Mouse (Mus musculus): ENCODE results near the gene Cep170. TPM values are rescaled to one million over a fixed set of nuclear protein-coding genes. Genes with fewer than 3 reads are reported as not detected.

The Cep170 gene
- polyA plus RNA-seq (2014; fragmentation: Nextera tagmentation; extraction: Ambion mirVana), result 69.2 and 80.3 TPM in 2 replicates

DNA sequence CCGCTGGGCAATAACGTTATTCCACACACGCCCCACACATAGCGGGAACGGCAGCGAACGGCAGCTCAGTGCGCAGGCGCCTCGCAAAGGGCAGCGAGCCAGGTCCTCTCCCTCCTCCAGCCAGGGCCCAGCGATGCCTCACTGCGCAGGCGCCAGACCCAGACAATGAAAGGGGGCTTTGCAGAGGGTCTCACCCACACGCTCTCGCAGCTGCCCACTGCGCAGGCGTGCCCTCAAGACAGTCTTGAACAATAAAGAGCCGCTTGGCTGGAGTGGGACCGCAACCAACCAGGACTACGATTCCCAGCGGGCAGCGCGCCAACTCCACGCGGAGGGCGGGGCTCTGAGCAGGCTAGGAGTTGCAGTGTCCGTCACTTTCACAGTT is at the start of gene Cep170:
Gene Cep170 (minus strand): TSS at position 32 of the 385 bp plus-strand sequence.
- DNase-seq (ENCODE audit: low spot score, missing footprints) (peak; percentile 100), ATAC-seq (ENCODE audit: low FRiP score) (peak; percentile 96)
- 1% methylated on average over 28 of the region's 28 CpGs for WGBS
- no peaks in the 10 kb centered on the region for H3K36me3 ChIP-seq (ENCODE audit: control insufficient read depth, insufficient read depth, low read length)
- peak within 1 kb of the TSS; percentile 54 for H3K4me2 ChIP-seq
- no peaks in the 10 kb centered on the region for H3K9me3 ChIP-seq (ENCODE audit: control insufficient read depth, low read length)
- H3K27ac ChIP-seq (ENCODE audit: low read depth, low read length), result peak within 1 kb of the TSS; percentile 96
- H3K9ac ChIP-seq (ENCODE audit: low read length), result peak within 1 kb of the TSS; percentile 86
- peaks cover 6% of the 10 kb centered on the region; the same call in 1 of the 2 replicates for H3K4me1 ChIP-seq (ENCODE audit: control insufficient read depth, insufficient read depth, low read length)
- H3K27me3 ChIP-seq (ENCODE audit: control insufficient read depth, insufficient read depth, low read length), result no peaks in the 10 kb centered on the region
- H3K4me3 ChIP-seq (ENCODE audit: low read depth, low read length), result peak within 1 kb of the TSS; percentile 82

GRCm38 (mm10) chr1:176861981-176862644 is 48.2 kb upstream of the Cep170 start:
- Histone ChIP-seq H3K4me2 (no peak overlapping the region), H3K27ac (ENCODE audit: low read depth, low read length) (no peak overlapping the region), H3K9ac (ENCODE audit: low read length) (no peak overlapping the region), H3K27me3 (ENCODE audit: control insufficient read depth, insufficient read depth, low read length) (no peaks in the 10 kb centered on the region), H3K36me3 (ENCODE audit: control insufficient read depth, insufficient read depth, low read length) (no peaks in the 10 kb centered on the region), H3K4me3 (ENCODE audit: low read depth, low read length) (no peak overlapping the region), H3K4me1 (ENCODE audit: control insufficient read depth, insufficient read depth, low read length) (no peaks in the 10 kb centered on the region), H3K9me3 (ENCODE audit: control insufficient read depth, low read length) (no peaks in the 10 kb centered on the region)
- ATAC-seq (ENCODE audit: low FRiP score), result peak; percentile 64
- 65% methylated on average over 9 of the region's 9 CpGs for WGBS
- peak; percentile 98 for DNase-seq (ENCODE audit: low spot score, missing footprints)

DNA sequence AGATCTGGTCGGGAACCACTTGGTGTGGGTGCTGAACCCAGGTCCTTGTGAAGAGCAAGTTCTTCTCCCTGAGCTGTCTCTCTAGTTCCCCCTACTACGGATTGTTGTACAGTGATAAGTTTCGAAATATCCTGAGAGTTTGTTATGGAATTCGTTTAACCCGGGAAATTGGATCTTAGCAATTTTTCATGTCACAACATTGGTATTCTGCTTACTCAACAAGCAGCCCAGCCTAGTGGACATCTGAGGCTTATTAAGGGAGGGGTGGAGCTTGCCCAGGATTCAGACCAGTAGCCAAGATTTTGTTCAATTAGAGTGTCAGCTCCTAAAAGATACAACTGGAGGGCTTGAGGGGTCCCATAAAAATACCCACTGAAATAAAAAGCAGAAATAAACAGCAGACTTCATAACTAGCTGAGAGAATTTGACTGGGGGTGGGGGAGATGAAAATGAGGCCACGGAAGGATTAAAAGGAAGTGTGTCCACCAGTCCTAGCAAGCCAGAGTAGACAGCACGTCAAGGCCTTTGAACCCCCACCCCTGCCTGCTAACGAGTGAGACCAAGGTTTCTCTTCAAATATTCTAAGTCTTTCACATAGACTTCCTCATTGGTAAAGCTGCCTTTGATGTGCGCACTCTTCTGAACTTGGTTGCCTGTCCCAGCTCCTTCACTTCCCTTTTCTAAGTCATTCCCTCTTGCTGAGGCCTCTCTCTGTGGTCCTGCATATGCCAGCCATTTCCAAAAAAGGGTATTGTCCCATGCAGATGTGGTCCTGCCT is 39.1 kb upstream of the Cep170 start:
- Histone ChIP-seq H3K4me1 (ENCODE audit: control insufficient read depth, insufficient read depth, low read length) (no peaks in the 10 kb centered on the region), H3K4me2 (no peak overlapping the region), H3K27ac (ENCODE audit: low read depth, low read length) (no peak overlapping the region), H3K4me3 (ENCODE audit: low read depth, low read length) (no peak overlapping the region), H3K9ac (ENCODE audit: low read length) (no peak overlapping the region), H3K27me3 (ENCODE audit: control insufficient read depth, insufficient read depth, low read length) (no peaks in the 10 kb centered on the region), H3K36me3 (ENCODE audit: control insufficient read depth, insufficient read depth, low read length) (0 out of 2 replicates have a peak, but pooled peaks cover 2% of the 10 kb centered on the region), H3K9me3 (ENCODE audit: control insufficient read depth, low read length) (peaks cover 4% of the 10 kb centered on the region; the same call in 1 of the 2 replicates)
- no peak for ATAC-seq (ENCODE audit: low FRiP score)
- DNase-seq (ENCODE audit: low spot score, missing footprints), result peak; percentile 37
- WGBS, result 95% methylated on average over 9 of the region's 9 CpGs

DNA sequence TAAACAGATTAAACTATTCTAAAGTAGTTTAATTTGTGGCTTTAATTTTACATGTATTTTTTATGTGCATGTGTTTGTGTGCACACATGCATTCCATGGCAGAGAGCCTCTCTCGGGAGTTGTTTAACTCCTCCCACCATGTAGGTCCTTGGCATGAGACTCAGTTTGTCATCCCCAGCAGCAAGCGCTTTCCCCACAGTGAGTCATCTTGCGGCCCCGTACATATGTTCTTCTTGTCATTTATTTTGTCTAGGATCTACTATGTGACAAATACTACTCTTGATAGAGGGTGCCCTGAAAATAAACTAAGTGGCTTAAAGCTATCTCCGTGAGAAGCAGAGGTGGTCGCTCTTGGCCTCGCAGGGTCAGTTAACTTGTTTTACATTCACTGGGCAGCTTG is 37.5 kb upstream of the Cep170 start:
- Histone ChIP-seq H3K4me1 (ENCODE audit: control insufficient read depth, insufficient read depth, low read length) (no peaks in the 10 kb centered on the region), H3K4me2 (no peak overlapping the region), H3K9me3 (ENCODE audit: control insufficient read depth, low read length) (peaks cover 4% of the 10 kb centered on the region; the same call in 1 of the 2 replicates), H3K36me3 (ENCODE audit: control insufficient read depth, insufficient read depth, low read length) (0 out of 2 replicates have a peak, but pooled peaks cover 2% of the 10 kb centered on the region), H3K27me3 (ENCODE audit: control insufficient read depth, insufficient read depth, low read length) (no peaks in the 10 kb centered on the region), H3K4me3 (ENCODE audit: low read depth, low read length) (no peak overlapping the region), H3K9ac (ENCODE audit: low read length) (no peak overlapping the region), H3K27ac (ENCODE audit: low read depth, low read length) (no peak overlapping the region)
- DNase-seq (ENCODE audit: low spot score, missing footprints) (peak; percentile 49), ATAC-seq (ENCODE audit: low FRiP score) (no peak)
- WGBS, result 93% methylated on average over 7 of the region's 7 CpGs

- DNase-seq (ENCODE audit: low spot score, missing footprints) (peak; percentile 75), ATAC-seq (ENCODE audit: low FRiP score) (no peak)
- Histone ChIP-seq H3K9ac (ENCODE audit: low read length) (no peak overlapping the region), H3K4me2 (no peak overlapping the region), H3K36me3 (ENCODE audit: control insufficient read depth, insufficient read depth, low read length) (0 out of 2 replicates have a peak, but pooled peaks cover 2% of the 10 kb centered on the region), H3K4me1 (ENCODE audit: control insufficient read depth, insufficient read depth, low read length) (no peaks in the 10 kb centered on the region), H3K9me3 (ENCODE audit: control insufficient read depth, low read length) (peaks cover 4% of the 10 kb centered on the region; the same call in 1 of the 2 replicates), H3K4me3 (ENCODE audit: low read depth, low read length) (no peak overlapping the region), H3K27ac (ENCODE audit: low read depth, low read length) (no peak overlapping the region), H3K27me3 (ENCODE audit: control insufficient read depth, insufficient read depth, low read length) (no peaks in the 10 kb centered on the region)
- 87% methylated on average over 2 of the region's 2 CpGs for WGBS
Observed at GRCm38 (mm10) chr1:176849377-176849776, 35.5 kb upstream of the Cep170 start.

GRCm38 (mm10) chr1:176848613-176849290 is 34.9 kb upstream of the Cep170 start:
- Histone ChIP-seq H3K9ac (ENCODE audit: low read length) (no peak overlapping the region), H3K27me3 (ENCODE audit: control insufficient read depth, insufficient read depth, low read length) (no peaks in the 10 kb centered on the region), H3K36me3 (ENCODE audit: control insufficient read depth, insufficient read depth, low read length) (0 out of 2 replicates have a peak, but pooled peaks cover 2% of the 10 kb centered on the region), H3K4me1 (ENCODE audit: control insufficient read depth, insufficient read depth, low read length) (no peaks in the 10 kb centered on the region), H3K9me3 (ENCODE audit: control insufficient read depth, low read length) (peaks cover 4% of the 10 kb centered on the region; the same call in 1 of the 2 replicates), H3K27ac (ENCODE audit: low read depth, low read length) (no peak overlapping the region), H3K4me2 (no peak overlapping the region), H3K4me3 (ENCODE audit: low read depth, low read length) (no peak overlapping the region)
- peak; percentile 72 for DNase-seq (ENCODE audit: low spot score, missing footprints)
- 82% methylated on average over 11 of the region's 11 CpGs for WGBS
- ATAC-seq (ENCODE audit: low FRiP score), result no peak

DNA sequence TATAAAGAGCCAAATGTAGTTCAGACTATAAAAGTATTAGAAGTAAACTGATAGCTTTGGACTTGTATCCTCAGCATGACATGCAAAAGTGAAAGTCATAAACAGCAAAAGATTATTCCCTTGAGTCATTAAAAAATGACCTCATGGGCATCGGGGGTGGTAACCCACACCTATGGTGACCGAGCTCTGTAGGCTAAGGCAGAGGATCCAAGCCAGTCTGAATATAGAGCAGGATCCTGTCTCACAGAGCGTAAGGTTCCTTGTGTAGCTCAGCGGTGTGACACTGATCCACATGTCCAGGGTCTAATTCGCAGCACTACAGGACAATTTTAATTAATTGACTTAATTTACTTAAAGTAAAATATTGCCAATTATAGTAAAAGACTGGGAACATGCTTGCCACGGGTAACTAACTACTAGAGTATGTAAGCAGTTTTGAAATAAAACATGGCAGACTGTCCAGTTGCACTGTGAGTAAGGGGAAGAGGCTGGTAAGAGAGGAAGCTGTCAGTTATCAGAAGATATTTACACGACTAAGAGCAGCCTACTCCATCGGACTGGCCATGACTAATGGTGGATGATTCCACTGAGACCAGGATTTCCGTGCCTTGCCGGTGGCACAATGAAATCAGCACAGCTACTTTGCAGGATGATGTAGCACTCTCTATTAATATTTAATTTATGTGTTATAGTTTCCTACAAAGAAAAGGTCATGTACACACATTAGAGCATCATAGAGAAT is 33.4 kb upstream of the Cep170 start:
- peak; percentile 76 for DNase-seq (ENCODE audit: low spot score, missing footprints)
- Histone ChIP-seq H3K4me2 (no peak overlapping the region), H3K27ac (ENCODE audit: low read depth, low read length) (no peak overlapping the region)

GRCm38 (mm10) chr1:176845082-176845977 is 31.5 kb upstream of the Cep170 start:
- Histone ChIP-seq H3K27me3 (ENCODE audit: control insufficient read depth, insufficient read depth, low read length) (no peaks in the 10 kb centered on the region), H3K27ac (ENCODE audit: low read depth, low read length) (no peak overlapping the region), H3K9me3 (ENCODE audit: control insufficient read depth, low read length) (no peaks in the 10 kb centered on the region), H3K9ac (ENCODE audit: low read length) (no peak overlapping the region), H3K4me3 (ENCODE audit: low read depth, low read length) (no peak overlapping the region), H3K4me2 (no peak overlapping the region), H3K4me1 (ENCODE audit: control insufficient read depth, insufficient read depth, low read length) (no peaks in the 10 kb centered on the region), H3K36me3 (ENCODE audit: control insufficient read depth, insufficient read depth, low read length) (no peaks in the 10 kb centered on the region)
- ATAC-seq (ENCODE audit: low FRiP score) (no peak), DNase-seq (ENCODE audit: low spot score, missing footprints) (peak; percentile 76)
- WGBS, result 56% methylated on average over 17 of the region's 17 CpGs

More for the DNA sequence above, 33.4 kb upstream of the Cep170 start:
- H3K27me3 ChIP-seq (ENCODE audit: control insufficient read depth, insufficient read depth, low read length), result no peaks in the 10 kb centered on the region
- no peaks in the 10 kb centered on the region for H3K9me3 ChIP-seq (ENCODE audit: control insufficient read depth, low read length)
- H3K4me3 ChIP-seq (ENCODE audit: low read depth, low read length), result no peak overlapping the region
- 84% methylated on average over 10 of the region's 10 CpGs for WGBS
- ATAC-seq (ENCODE audit: low FRiP score), result no peak
- H3K4me1 ChIP-seq (ENCODE audit: control insufficient read depth, insufficient read depth, low read length), result no peaks in the 10 kb centered on the region
- H3K36me3 ChIP-seq (ENCODE audit: control insufficient read depth, insufficient read depth, low read length), result no peaks in the 10 kb centered on the region
- no peak overlapping the region for H3K9ac ChIP-seq (ENCODE audit: low read length)

All from midbrain, embryonic 11.5 days (tissue).